Mouse (Mus musculus): ENCODE measurements around the gene Tescl. TPM values are rescaled to one million over a fixed set of nuclear protein-coding genes. Genes with fewer than 3 reads are reported as not detected.

Gene Tescl
- polyA plus RNA-seq, 2 experiments = 0.13 TPM; not detected in 1

DNA sequence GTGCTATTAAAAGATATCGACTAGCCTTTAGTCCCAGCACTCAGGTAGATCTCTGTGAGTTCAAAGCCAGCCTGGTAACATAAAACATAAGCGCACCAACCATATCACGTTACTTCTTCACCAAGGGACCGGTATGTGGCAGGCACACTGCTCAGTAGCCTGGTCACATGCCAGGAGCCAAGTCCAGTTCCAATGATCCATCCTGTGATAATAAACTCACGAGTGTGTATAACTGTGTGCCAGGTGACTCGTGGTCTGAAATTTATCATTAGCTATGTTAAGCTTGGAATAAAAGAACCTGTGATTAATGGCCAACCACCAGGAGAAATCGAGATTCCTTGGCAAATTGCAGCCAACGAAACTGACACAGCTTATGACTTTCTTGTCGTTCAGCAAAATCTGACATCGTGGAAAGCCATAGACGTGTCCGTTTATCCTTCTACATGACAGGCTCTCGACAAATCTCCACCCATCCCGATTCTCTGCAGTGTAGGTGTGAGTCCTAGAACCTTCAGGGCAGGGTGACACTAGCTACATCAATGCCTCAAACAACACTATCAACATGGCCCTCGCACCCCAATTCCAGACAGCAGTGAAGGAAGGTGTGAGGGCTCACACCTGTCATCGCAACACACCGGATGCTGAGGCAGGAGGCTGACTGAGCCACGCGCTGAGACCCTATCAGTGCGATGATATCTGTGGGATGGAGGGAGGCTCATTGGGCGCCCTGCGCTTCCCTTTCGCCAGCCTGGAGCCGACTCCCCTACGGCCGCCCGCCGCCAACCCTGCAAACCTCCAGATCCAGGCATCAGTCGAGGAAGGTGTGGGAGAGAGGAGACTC is 17.8 kb downstream of the Tescl start:
- peak; percentile 53 for ATAC-seq (ENCODE audit: low FRiP score, low read depth)
- TF ChIP-seq POLR2A (IDR thresholded peaks at IDR 0.05; ENCODE audit: borderline replicate concordance, extremely low read depth, insufficient read depth, insufficient read length) = no peak

DNA sequence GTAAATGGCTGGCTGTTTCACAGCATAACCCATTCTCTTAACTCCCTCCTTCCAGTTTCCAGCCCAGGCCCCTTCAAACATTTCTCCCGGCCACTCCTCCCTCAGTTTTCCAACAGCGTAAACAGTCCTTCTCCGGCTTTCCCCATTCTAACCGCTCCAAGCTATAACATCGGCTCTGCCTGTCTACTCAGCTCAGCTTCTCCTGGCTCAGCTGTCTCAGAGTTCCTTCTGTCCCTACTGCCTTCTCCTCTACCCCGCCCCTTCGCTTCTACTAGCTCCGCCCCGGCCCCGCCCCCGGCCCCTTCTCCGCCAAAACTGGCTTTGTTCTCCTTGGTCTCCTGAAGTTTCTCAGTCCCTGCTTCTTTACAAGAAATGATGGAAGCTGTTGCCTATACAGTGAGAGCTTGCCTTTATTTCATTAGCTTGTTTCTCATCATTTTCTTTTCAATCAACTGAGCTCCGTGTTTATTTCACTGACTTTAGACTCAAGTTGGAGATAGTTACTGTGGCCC is 32.9 kb downstream of the Tescl start, which contains the start of gene Zfp61:
Zfp61 (minus strand) TSS at position 462 of the 512 bp plus-strand sequence.
- no peaks in the 10 kb centered on the region for H3K27me3 ChIP-seq (ENCODE audit: control insufficient read depth, insufficient read depth, low read length)
- DNase-seq (ENCODE audit: low spot score) = peak; percentile 82
- peak; percentile 68 for ATAC-seq (ENCODE audit: low FRiP score, low read depth)
- 2% methylated on average over 13 of the region's 13 CpGs for WGBS
- TF ChIP-seq POLR2A (IDR thresholded peaks at IDR 0.05; ENCODE audit: borderline replicate concordance, extremely low read depth, insufficient read depth, insufficient read length) = peak; percentile 49; the same call in 1 of the 2 replicates
- no peaks in the 10 kb centered on the region for H3K9me3 ChIP-seq (ENCODE audit: control insufficient read depth, low read length)
- peaks cover 13% of the 10 kb centered on the region for H3K4me1 ChIP-seq (ENCODE audit: control insufficient read depth, insufficient read depth, low read length)
- H3K4me2 ChIP-seq (replicated peaks; ENCODE audit: low read depth, low read length, severe bottlenecking) = peak within 1 kb of the TSS; percentile 85
- peak within 1 kb of the TSS; percentile 52 for H3K4me3 ChIP-seq (replicated peaks; ENCODE audit: low read length)
- H3K27ac ChIP-seq (replicated peaks; ENCODE audit: low read depth, low read length) = peak within 1 kb of the TSS; percentile 87
- peak within 1 kb of the TSS; percentile 73 for H3K9ac ChIP-seq (ENCODE audit: low read depth, low read length, severe bottlenecking)
- H3K36me3 ChIP-seq (ENCODE audit: control insufficient read depth, insufficient read depth, low read length) = peaks cover 35% of the 10 kb centered on the region

More for the DNA sequence above, 17.8 kb downstream of the Tescl start:
- Histone ChIP-seq H3K4me1 (ENCODE audit: control insufficient read depth, insufficient read depth, low read length) (peaks cover 6% of the 10 kb centered on the region), H3K27ac (replicated peaks; ENCODE audit: low read depth, low read length) (0 out of 2 replicates have a peak overlapping the region, but pooled peaks have one; percentile 39), H3K36me3 (ENCODE audit: control insufficient read depth, insufficient read depth, low read length) (peaks cover 10% of the 10 kb centered on the region), H3K27me3 (ENCODE audit: control insufficient read depth, insufficient read depth, low read length) (no peaks in the 10 kb centered on the region), H3K9ac (ENCODE audit: low read depth, low read length, severe bottlenecking) (peak overlapping the region; percentile 53), H3K4me2 (replicated peaks; ENCODE audit: low read depth, low read length, severe bottlenecking) (peak overlapping the region; percentile 61), H3K4me3 (replicated peaks; ENCODE audit: low read length) (peak overlapping the region; percentile 48), H3K9me3 (ENCODE audit: control insufficient read depth, low read length) (no peaks in the 10 kb centered on the region)
- WGBS = 27% methylated on average over 29 of the region's 29 CpGs
- DNase-seq (ENCODE audit: low spot score) = no peak

DNA sequence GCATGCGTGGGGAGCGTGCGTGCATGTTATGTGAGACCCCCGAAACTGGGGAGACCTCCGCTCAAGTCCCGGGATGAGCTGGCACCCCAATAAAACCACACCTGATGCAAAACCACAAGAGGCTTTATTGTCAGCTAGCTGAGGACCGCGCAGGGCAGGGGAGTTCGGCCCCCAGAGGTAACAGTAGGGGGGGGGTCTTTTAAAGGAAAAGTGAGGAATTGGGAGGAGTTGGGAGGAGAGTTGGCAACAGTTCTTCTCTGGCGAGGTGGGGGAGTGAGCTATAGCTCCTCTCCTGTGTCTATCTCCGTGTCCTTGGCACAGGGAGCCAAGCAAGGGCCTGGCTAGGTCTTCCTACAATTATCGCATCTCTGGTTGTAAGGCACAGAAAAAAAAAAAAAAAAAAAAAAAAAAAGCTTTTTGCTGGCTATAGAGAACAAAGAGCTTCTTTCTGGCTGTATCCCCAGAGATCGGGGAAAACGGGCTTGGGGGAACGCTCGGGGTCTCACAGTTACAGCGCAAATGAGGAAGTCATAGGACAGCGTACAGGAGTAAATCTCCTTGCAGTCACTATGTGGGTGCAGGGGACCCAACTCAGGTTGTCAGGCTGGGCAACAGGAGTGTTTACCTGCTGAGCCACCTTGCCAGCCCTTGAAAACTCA is 33.8 kb downstream of the Tescl start:
- peaks cover 40% of the 10 kb centered on the region for H3K36me3 ChIP-seq (ENCODE audit: control insufficient read depth, insufficient read depth, low read length)
- H3K4me1 ChIP-seq (ENCODE audit: control insufficient read depth, insufficient read depth, low read length) = peaks cover 13% of the 10 kb centered on the region
- peak overlapping the region; percentile 73 for H3K9ac ChIP-seq (ENCODE audit: low read depth, low read length, severe bottlenecking)
- TF ChIP-seq POLR2A (IDR thresholded peaks at IDR 0.05; ENCODE audit: borderline replicate concordance, extremely low read depth, insufficient read depth, insufficient read length) = no peak
- peak overlapping the region; percentile 52 for H3K4me3 ChIP-seq (replicated peaks; ENCODE audit: low read length)
- DNase-seq (ENCODE audit: low spot score) = peak; percentile 37
- 3% methylated on average over 18 of the region's 18 CpGs for WGBS
- peak; percentile 9; the same call in 1 of the 2 replicates for ATAC-seq (ENCODE audit: low FRiP score, low read depth)
- peak overlapping the region; percentile 87 for H3K27ac ChIP-seq (replicated peaks; ENCODE audit: low read depth, low read length)
- no peaks in the 10 kb centered on the region for H3K9me3 ChIP-seq (ENCODE audit: control insufficient read depth, low read length)
- no peaks in the 10 kb centered on the region for H3K27me3 ChIP-seq (ENCODE audit: control insufficient read depth, insufficient read depth, low read length)
- peak overlapping the region; percentile 85 for H3K4me2 ChIP-seq (replicated peaks; ENCODE audit: low read depth, low read length, severe bottlenecking)

GRCm38 (mm10) chr7:24298973-24299708 is 34.6 kb downstream of the Tescl start:
- Histone ChIP-seq H3K4me2 (replicated peaks; ENCODE audit: low read depth, low read length, severe bottlenecking) (peak overlapping the region; percentile 85), H3K9me3 (ENCODE audit: control insufficient read depth, low read length) (no peaks in the 10 kb centered on the region), H3K4me1 (ENCODE audit: control insufficient read depth, insufficient read depth, low read length) (peaks cover 13% of the 10 kb centered on the region), H3K9ac (ENCODE audit: low read depth, low read length, severe bottlenecking) (peak overlapping the region; percentile 73), H3K36me3 (ENCODE audit: control insufficient read depth, insufficient read depth, low read length) (peaks cover 48% of the 10 kb centered on the region), H3K27me3 (ENCODE audit: control insufficient read depth, insufficient read depth, low read length) (no peaks in the 10 kb centered on the region), H3K27ac (replicated peaks; ENCODE audit: low read depth, low read length) (peak overlapping the region; percentile 87), H3K4me3 (replicated peaks; ENCODE audit: low read length) (peak overlapping the region; percentile 52)
- peak; percentile 90 for ATAC-seq (ENCODE audit: low FRiP score, low read depth)
- peak; percentile 57; the same call in 1 of the 2 replicates for TF ChIP-seq POLR2A (IDR thresholded peaks at IDR 0.05; ENCODE audit: borderline replicate concordance, extremely low read depth, insufficient read depth, insufficient read length)
- DNase-seq (ENCODE audit: low spot score) = peak; percentile 97
- WGBS = 0% methylated on average over 42 of the region's 47 CpGs

All from limb, embryonic 14.5 days (tissue).